Mouse (Mus musculus) fat pad, adult 2 months (tissue): Measurements from ENCODE around the gene Smndc1.
A peak's percentile ranks its signal among the peaks of the same experiment; 100 is the strongest.

Source experiments
- DNase-seq: peaks from one replicate; pipeline ENCODE4 v3.0.0-alpha.2; 2011; ENCODE audit warnings: low read depth, low spot score; ENCODE audit errors: extremely low read depth

The Smndc1 gene

DNA sequence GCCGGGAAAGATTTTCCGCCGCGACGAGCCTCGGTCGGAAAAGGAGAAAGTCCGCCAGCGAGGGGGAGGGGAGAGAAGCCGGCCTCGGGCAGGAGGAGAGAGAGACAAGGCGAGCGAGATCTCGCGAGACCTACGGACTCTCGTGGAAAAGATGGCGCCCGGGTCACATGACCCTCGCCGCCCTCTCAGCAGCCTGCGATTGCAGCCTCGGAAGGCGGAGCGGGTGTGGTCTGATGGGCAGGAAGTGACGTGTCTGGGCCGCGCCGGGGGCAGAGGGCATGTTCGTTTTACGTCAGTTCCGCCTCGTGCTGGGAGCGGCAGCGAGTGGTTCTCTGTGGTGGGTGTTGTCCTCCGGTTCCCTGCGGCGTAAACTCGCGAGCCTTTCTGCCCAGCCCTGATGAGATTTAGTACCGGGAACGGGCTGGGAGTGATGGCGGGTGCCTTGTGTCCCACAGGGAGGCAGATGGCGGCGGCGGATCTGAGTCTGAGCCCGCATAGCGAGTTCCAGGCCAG lies at the start of gene Smndc1:
TSS of gene Smndc1 (minus strand) at position 84 of the 513 bp plus-strand sequence.
- DNase-seq, result peak; percentile 93

DNA sequence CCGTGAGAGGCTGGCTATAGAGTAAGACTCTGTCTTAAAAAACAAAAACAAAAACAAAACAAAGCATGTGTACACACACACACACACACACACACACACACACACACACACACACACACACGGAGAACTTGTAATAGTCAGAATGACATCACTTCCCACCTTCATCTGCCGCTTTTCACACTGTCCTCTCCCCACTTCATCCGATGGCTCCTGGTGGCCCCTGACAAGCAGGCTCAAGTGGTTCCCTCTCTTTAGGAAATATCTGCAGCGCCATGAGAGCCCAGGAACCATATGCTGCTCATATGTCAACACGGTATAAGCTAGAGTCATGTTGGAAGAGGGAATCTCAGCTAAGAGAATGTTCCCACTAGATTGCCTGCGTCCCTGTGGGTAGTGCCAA lies 49.0 kb upstream of the Smndc1 start:
- no peak for DNase-seq

DNA sequence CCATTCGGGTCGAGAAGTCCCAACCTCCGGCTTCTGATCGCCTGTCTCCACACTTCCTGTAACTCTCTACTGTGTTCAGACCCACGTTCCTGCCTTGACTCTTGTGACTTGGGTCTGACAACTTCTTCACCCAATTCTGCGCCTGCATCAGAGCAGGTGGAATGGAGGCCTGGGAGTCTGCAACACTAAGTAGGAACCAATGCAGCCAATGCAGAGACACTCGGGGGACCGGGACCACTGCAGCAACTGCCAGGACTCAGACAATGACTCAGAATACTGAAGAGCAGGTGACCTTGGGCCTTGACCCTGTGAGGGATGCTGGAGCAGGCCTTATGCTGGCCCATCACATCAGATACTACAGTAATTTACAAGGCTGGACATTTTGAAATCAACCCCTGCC lies 47.6 kb upstream of the Smndc1 start:
- DNase-seq, result no peak

DNA sequence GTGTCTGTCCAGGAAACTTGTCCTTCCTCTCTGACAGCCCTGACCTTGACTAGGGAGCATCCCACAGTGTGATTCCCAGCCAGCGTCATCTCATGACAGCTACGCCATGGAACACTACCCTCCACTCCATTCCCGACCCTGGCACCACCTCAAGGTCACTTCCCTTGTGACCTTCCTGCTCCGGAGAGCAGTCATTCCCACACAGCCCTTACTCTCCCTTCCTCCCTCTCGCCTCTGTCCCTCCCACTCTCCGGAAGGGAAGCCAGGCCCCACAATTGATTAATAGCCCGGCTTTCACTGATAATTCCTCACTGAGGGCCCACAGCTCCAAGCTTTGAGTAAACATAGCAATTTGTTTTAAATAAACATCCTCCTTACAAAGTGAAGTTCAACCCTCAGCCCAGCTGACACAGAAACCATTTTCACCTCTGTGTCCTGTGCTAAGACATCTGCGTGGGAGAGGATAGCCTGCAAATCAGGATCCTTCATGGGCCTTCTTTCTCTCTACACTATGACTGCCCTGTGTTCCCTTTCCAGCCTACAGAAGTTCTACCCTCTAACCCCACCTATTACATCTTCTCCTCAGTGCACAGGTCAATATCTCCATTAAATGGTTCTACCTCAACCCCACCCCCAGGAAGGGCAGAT lies 47.1 kb upstream of the Smndc1 start:
- no peak for DNase-seq

DNA sequence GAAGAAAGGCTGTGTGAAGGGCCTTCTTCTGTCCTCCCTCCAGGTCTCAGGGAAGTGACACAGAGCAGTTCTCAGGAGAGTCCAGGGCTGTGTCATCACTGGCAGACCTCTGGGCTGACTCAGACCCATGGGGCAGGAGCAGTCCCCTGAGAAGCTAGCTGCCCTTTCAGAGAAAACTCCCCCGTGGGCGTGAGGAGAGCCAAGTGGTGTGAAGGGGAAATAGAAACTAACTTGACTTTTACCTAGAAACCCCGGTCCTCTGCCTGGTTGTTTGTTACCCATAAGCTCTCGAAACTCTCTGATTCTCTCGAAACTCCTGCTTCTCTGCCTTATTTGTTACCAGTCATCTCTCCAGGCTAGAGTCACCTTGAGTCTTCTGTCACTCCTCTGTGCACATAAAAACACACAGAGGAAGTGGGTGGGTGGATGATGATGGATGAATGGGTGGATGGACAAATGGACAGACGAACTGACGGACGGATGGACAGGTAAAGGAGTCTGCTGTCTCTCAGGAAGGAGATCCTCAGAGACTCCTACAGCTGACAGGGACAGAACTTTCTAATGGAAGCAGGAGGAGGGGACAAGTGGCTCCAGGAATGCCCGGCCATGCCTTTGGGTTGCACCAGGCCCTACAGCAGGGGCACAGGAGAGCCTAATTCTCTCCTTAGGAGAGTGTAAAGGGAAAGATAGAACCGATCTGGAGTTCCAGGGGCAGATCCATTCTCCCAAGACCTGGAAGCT lies 43.7 kb upstream of the Smndc1 start:
- DNase-seq, result no peak

DNA sequence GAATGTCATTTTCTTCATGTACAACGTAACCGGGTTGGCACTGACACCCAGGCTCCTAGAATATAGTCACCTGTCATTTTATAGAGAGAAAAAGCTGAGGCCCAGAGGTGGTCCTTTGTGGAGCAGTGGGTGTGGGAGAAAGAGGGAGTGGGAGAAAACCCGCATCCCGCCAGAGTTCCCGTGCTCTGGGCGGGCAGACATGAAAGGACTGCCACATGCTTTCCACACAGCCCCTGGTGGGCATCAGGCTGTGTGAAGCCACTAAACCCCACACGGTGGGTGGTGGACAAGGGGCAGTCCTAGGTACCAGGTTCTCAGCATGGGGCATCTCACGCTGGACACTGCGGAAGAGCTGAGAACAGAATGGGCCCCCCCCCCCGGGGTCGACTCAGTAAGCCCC lies 40.6 kb upstream of the Smndc1 start:
- no peak for DNase-seq

DNA sequence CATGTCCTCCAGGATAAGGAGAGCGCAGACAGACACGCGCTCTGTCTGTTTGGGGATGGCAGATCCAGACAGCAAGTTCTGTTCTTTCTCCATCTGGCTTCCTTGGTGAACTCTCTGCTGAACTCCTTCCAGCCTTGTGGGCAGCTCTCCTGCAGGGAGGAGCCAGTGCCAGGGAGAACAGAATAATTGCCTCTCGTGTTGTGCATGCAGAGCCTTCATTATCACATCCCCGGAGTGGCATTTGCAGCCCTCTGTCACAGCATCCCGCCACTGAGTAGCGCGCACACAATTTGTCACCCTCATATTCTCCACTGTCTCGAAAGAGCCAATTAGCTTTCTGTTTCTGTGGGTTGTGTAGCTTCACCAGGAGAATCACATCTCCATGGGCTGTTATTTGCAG lies 40.0 kb upstream of the Smndc1 start:
- no peak for DNase-seq

DNA sequence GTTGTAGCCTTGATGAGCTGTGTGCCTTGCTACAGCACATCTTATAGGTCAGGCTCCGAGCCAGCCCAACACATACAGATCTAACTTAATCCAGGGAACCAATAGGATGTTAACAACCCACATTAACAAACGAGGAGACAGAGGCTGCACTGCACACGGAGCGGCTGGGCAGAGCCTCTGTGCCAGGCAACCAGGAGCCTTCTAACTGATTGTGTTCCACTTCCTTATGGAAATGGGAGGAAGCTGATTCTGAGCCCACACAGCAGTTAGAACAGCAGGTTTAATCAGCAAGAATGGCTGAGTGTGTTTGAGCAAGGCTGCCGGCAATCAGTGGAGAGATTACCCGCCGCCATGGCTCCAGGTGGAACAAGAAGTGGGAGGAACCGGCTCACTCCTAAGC lies 37.4 kb upstream of the Smndc1 start:
- no peak for DNase-seq

DNA sequence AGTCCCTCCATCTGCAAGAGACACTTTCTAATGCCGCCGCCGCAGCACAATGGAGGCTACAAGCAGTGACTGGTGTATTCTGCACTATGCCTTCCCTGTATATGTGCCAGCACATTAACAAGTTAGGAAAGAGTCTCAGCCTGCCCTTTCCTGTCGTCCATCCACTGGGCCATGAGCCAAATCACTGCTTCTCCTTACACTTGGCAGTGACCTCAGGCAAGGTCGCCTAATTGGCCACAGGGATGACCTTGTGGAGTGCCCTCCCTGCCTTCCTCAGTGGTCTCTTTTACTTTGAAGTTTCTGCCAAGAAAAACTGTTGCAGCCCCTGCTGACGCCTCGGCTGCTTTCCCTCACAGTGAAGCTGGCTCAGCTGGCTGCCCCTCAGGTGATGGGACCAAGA lies 37.0 kb upstream of the Smndc1 start:
- no peak for DNase-seq

DNA sequence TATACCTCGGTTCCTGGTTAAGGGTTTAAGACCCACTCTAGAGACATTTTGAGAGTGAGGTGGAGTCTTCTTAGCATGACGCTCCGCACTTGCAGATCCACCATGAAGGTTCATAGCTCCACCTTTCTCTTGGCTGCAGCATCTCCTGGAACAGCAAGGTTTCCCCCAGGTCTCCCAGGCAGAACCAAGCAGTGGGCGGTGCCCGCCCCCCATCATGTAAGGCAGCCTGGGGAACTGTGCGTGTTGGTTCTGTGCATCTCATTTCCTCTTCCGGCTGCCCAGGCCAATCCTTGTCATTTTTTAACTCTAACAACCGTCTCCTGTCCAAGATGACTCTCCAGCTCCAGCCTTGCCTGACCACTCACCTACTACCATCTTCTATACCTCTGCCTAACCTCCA lies 35.4 kb upstream of the Smndc1 start:
- no peak for DNase-seq

DNA sequence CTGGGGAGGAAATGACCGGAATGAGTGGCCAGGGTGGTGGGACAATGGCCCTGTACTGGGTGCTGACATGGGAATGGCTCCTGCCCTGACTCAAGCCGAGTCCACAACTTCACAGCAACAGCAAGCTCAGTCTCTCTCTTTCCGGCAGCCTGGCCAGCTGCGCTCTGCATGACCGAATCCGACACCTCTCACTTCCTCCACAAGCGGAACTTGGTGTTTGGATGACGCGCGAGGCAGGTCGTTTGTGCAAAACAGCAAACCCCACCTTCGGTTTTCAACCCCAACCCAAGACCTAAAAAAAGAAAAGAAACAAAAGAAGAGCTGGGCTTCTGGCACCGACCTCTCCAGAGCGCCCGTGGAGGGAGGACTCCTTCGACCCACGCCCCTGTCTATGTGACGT lies 34.3 kb upstream of the Smndc1 start:
- no peak for DNase-seq

DNA sequence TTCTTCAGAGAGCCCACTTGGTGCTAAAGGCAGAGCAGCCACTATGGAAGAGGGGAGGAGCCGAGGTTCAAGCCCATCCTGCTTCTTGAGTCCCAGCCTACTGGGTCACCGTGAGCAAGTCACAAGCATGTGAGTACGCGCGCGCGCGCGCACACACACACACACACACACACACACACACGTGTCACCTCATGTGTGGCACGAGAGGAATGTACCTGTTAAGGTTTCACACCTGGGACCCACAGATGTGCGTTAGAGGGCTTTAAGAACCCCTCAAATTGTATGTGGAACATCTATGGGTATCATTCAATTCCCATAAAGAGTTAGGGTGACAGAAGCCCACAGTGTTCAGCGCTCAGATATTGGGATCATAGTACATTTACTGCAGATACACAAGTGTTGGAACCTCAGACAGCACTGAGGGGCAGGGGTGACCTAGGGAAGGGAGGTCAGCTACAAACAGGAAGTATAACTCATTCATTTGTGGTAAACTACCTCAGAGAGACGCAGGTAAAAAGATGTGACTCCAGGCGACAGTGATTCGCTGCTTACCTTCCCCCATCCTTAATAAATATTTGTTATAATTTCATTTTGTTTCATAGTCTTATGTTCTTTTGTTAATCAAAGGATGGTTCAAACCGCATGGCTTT lies 33.6 kb upstream of the Smndc1 start:
- DNase-seq, result no peak

DNA sequence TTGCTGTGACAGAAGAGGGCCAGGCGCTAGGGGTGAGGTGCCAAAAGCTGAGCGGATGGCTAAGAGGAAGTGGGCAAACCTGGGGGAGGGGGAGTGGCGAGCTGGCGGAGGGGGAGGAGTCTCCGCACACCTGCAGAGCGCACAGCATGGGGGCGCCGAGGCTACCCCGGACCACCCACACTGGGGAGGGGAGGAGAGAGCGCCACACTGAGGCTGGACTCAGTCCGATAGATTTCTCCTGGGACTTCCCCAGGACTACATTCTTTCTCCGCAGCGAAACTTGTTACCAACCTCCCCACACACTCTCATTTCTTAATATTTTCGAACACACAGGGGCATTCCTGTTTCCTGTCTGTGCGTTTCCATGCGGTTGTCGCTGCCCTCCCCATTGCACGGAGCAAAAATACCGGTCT lies 33.0 kb upstream of the Smndc1 start:
- no peak for DNase-seq

DNA sequence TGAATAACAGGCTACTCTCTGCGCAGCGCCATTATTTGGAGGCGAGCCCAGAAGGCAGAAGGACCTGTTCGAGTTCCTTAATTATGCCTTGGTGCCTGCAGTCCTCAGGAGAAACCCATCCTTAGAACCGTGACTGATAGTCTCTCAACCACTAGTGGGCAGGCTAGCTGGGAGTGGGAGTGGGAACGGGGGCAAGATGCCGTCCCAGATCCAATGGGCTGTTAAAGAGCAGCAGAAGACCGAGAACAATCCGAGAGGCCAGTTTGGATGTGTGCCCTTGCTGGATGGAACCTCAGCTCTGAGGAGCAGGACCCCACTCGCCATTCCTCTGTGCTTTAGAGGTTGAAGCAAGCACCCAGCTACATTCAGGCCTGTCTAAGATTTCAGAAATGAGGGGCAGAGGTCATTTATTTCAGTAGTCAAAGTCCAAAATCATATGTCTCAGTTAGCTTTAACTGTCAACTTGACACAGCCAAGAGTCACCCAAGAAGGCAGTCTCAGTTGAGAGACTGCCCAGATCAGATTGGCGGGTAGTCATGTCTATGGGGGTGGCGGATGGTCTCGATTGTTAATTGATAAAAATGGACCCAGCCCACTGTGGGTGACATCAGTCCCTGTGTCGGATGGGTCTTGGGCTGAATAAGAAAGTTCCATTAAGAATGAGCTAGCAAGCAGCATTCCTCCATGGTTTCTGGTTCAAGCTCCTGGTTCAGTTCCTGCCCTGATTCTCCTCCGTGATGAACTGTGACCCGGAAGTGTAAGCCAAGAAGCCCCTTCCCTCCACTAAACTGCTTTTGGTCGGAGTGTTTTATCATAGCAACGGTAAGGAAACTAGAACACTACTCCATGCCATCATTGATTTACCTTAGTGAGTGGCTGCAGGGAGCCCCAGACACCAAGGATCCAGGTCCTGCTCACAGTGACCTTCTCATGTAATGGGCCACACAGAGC lies 32.3 kb upstream of the Smndc1 start:
- no peak for DNase-seq

DNA sequence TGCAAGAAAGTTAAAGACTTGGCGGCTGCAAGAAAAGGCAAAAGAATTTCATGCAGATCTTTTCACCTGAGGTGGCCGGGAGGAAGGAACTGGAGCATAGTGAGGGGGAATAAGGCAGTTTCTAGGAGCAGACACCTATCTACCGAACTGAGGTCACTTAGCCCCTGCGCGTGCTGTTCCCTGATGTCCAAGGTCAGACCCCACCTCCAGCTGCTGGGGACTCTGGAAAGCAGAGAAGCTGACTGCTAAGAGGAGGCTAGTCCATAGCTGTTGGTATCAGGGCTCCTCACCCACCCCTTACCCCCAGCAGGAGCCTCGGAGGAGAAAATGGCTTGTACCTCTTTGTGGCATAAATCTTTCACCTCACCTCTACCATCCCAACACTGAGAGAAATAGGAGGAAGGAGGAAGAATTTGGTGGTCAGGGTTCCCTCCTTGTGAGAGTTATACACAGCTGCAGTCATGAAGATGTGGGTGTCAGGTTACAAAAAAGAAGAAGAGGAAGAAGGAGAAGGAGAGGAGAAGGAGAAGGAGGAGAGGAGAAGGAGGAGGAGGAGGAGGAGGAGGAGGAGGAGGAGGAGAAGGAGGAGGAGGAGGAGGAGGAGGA lies 31.3 kb upstream of the Smndc1 start:
- no peak for DNase-seq

DNA sequence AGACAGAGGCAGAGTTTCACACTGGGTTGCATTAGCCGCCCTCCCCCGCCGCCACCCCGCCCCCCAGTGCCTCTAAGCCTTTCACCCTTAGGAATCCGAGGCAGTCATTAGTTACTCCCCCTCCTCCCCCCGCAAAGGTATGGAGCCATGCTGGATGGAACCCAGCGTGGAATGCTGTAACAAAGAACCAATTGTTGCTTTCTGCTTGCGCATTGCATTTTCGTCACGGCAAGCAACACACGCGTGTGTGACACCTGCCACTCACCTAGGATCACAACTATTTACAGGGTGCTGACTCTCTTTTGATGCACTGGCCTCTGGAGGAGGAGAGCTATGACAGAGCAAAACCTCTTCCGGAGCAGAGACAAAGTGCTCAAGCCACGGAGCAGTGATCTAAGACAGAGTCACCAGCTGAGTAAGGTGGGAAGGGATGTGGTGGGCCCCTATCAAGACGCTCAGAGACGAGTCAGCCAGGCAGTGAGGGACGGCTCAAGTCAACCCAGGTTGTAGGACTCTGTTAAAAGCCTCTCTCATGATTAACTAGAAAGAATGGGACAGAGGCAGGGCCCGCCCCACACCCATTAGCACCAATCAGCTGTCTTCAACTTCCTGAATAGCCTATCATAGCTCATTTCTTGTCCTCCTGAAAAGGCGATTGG lies 30.7 kb upstream of the Smndc1 start:
- no peak for DNase-seq

DNA sequence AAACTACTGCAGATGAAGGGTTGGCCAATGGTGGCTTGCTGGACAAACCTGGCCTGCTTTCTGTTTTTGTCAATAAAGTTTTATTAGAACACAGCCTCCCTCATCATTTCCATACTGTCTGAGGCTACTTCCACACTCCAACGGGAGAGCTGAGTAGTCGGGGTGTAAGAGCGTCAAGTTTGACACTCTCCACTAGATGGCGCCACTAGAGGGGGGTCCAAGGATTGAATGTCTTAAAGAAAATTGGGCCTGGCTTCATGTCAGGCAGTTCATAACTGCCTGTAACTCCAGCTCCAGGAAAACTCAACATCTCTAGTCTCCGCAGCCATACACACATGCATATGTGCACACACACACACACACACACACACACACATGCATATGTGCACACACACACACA lies 29.5 kb upstream of the Smndc1 start:
- no peak for DNase-seq

DNA sequence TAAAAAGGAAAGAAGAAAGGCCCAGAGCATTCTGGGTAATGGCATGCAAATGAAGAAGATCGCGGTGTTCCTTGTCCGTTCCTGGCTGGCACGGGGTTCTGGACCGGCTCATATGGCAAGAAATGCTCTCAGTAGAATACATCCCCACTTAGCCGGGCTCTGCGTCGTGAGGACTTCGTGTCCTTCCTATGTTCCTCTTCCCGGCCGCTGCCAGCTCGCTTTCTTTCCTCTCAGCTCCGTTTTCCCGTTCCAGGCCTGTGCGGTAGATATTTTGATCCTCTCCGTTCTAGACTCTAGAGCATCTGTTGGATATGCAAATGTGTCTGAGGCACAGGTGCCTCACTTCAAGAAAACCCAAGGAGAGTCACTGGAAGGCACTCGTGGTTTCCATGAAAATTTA lies 24.8 kb upstream of the Smndc1 start:
- DNase-seq, result no peak

DNA sequence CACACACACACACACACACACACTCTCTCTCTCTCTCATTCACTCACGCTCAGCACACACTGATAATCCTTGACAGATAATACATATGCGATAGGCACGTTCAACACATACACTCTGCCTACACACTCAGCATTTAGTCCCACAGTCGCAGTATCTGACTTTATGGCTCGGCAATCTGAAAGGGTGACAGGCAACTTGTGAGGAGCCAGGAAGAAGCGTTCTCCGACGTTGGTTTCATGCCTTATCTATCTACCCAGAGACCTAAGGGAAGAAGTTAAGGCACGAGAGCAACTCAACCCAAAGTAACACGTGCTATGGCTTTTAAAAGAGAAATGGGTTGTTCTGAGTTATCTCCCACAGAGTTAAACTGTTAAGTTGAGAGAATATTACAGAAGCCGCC lies 24.3 kb upstream of the Smndc1 start:
- DNase-seq, result no peak
